Mouse (Mus musculus): ENCODE data around the gene Defa32.
"Not testable (repeated sequence)": the region's sequence is repeated elsewhere in the genome, so short reads cannot be mapped to it uniquely, and the experiment has no call there.

The Defa32 gene

GRCm38 (mm10) chr8:21528732-21529131, at the start of gene Defa32:
Gene Defa32 (plus strand): TSS chr8:21529032.
- DNase-seq (ENCODE audit: low read depth, low spot score): not testable (repeated sequence)

DNA sequence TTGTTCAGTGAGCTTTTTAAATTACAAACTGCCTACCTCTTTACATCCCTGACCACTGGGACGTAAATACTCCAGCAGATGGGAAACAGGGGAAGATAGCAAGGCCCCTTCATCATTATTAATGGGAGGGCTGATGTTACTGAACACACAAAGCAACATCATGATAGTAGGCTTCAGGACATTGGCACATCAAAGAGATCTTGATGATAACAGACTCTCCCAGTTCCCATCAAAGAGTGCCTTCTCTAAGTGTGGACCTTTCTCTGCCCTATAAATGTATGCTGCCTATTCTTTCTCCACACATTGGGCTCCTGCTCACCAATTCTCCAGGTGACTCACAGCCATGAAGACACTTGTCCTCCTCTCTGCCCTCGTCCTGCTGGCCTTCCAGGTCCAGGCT, 19.9 kb upstream of the Defa32 start, which contains the start of gene Defa20:
Gene Defa20 (plus strand): TSS at position 301 of the 400 bp plus-strand sequence.
- not testable (repeated sequence) for DNase-seq (ENCODE audit: low read depth, low spot score)

DNA sequence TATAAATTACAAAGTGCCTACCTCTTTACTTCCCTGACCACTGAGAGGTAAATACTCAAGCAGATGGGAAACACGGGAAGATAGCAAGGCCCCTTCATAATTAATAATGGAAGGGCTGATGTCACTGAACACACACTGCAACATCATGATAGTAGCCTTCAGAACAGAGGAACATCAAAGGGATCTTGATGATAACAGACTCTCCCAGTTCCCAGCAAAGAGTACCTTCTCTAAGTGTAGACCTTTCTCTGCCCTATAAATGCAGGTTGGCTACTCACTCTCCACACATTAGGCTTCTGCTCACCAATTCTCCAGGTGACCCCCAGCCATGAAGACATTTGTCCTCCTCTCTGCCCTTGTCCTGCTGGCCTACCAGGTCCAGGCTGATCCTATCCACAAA, 36.3 kb downstream of the Defa32 start, which contains the start of gene Defa37:
Gene Defa37 (plus strand): TSS at position 301 of the 400 bp plus-strand sequence.
- not testable (repeated sequence) for DNase-seq (ENCODE audit: low read depth, low spot score)
